Mouse (Mus musculus) heart, postnatal 0 days (tissue): ENCODE results near the gene Rpl23.

ENCODE experiments used
- CTCF ChIP-seq: IDR thresholded peaks from 2 replicates; pipeline ENCODE4 v1.5.1; 2016; ENCODE audit warnings: antibody characterized with exemption, control low read depth, low read depth
- EP300 ChIP-seq: IDR thresholded peaks from 2 replicates; pipeline ENCODE4 v1.6.1; 2016; ENCODE audit warnings: antibody characterized with exemption, low read depth

DNA sequence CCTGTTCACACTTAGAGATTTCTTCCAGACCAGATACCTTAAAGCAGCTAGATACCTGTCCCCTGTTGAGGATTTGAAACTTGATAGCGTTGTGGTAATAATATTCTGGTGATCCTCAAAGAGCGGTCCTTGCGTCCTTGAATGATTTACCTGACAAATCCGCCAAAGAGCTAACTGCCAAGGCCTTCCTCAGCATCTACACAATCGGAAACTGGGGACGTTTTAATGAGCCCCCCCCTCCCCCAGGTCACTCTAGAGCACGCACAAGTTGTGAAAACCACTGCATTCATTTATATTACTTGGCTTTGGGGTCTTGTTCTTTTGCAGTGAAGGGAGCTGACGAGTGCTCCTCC, 15.8 kb upstream of the Rpl23 start:
- TF ChIP-seq EP300: no peak
- TF ChIP-seq CTCF: no peak
